In genomic region chr11:69982225-69982624, GRCm38 (mm10) we compare ENCODE assay signal across 8 mouse cellular contexts. TPM values are rescaled to one million over a fixed set of nuclear protein-coding genes. Genes with fewer than 3 reads are reported as not detected.
DNase-seq lines count a peak whose midpoint lies in the region; ATAC-seq lines count a peak whose summit lies in the region.

TSS of gene Elp5 (minus strand) at chr11:69982517.

- peak within 1 kb of the TSS; percentile 99 for H3K27ac ChIP-seq in lung, embryonic 16.5 days (ENCODE audit: low read length)
- H3K27ac ChIP-seq in embryonic facial prominence, embryonic 10.5 days (replicated peaks) = peak within 1 kb of the TSS; percentile 99
- H3K27ac ChIP-seq in heart, embryonic 10.5 days = peak within 1 kb of the TSS; percentile 99
- H3K27ac ChIP-seq in midbrain, embryonic 16.5 days (ENCODE audit: low read length) = peak within 1 kb of the TSS; percentile 98

- DNase-seq in lung, postnatal 36 days = no peak
- DNase-seq in embryonic facial prominence, embryonic 10.5 days (ENCODE audit: low spot score) = no peak
- DNase-seq in heart, embryonic 10.5 days (ENCODE audit: low spot score) = no peak
- DNase-seq in layer of hippocampus, postnatal 36 days = no peak
- no peak for DNase-seq in spleen, adult 12 weeks (ENCODE audit: low spot score)
- DNase-seq in urinary bladder, postnatal 25 days (ENCODE audit: low spot score) = no peak

- H3K27me3 ChIP-seq in lung, embryonic 16.5 days (ENCODE audit: control insufficient read depth, insufficient read depth, low read depth, low read length) = no peaks in the 10 kb centered on the region
- no peaks in the 10 kb centered on the region for H3K27me3 ChIP-seq in embryonic facial prominence, embryonic 10.5 days (replicated peaks; ENCODE audit: low read depth, poor library complexity, severe bottlenecking)
- no peaks in the 10 kb centered on the region for H3K27me3 ChIP-seq in heart, embryonic 10.5 days (ENCODE audit: insufficient read depth, poor library complexity, severe bottlenecking)
- no peaks in the 10 kb centered on the region for H3K27me3 ChIP-seq in midbrain, embryonic 16.5 days (ENCODE audit: control insufficient read depth, insufficient read depth, low read depth, low read length)

- peak within 1 kb of the TSS; percentile 98 for H3K4me3 ChIP-seq in lung, embryonic 16.5 days (ENCODE audit: low read length)
- peak within 1 kb of the TSS; percentile 84 for H3K4me3 ChIP-seq in embryonic facial prominence, embryonic 10.5 days
- peak within 1 kb of the TSS; percentile 97 for H3K4me3 ChIP-seq in heart, embryonic 10.5 days
- H3K4me3 ChIP-seq in midbrain, embryonic 16.5 days (ENCODE audit: low read depth, low read length) = peak within 1 kb of the TSS; percentile 98

- no peak for ATAC-seq in lung, embryonic 16.5 days (ENCODE audit: low read depth)
- no peak for ATAC-seq in midbrain, embryonic 16.5 days

- no peaks in the 10 kb centered on the region for H3K9me3 ChIP-seq in lung, embryonic 16.5 days (ENCODE audit: control insufficient read depth, low read length)
- no peaks in the 10 kb centered on the region for H3K9me3 ChIP-seq in embryonic facial prominence, embryonic 10.5 days
- H3K9me3 ChIP-seq in heart, embryonic 10.5 days = no peaks in the 10 kb centered on the region
- H3K9me3 ChIP-seq in midbrain, embryonic 16.5 days (replicated peaks; ENCODE audit: control insufficient read depth, low read length, poor library complexity, severe bottlenecking) = no peaks in the 10 kb centered on the region

- H3K4me1 ChIP-seq in lung, embryonic 16.5 days (replicated peaks; ENCODE audit: control insufficient read depth, insufficient read depth, low read length) = peaks cover 26% of the 10 kb centered on the region
- peaks cover 32% of the 10 kb centered on the region for H3K4me1 ChIP-seq in embryonic facial prominence, embryonic 10.5 days
- peaks cover 27% of the 10 kb centered on the region for H3K4me1 ChIP-seq in heart, embryonic 10.5 days
- H3K4me1 ChIP-seq in midbrain, embryonic 16.5 days (ENCODE audit: control insufficient read depth, insufficient read depth, low read length) = peaks cover 26% of the 10 kb centered on the region

- H3K4me2 ChIP-seq in lung, embryonic 16.5 days (ENCODE audit: low read depth, low read length) = peak within 1 kb of the TSS; percentile 92
- peak within 1 kb of the TSS; percentile 66 for H3K4me2 ChIP-seq in midbrain, embryonic 16.5 days (ENCODE audit: low read length)

- 37% methylated on average over 8 of the region's 8 CpGs for WGBS in lung, embryonic 16.5 days
- 64% methylated on average over 8 of the region's 8 CpGs for WGBS in embryonic facial prominence, embryonic 10.5 days
- 57% methylated on average over 8 of the region's 8 CpGs for WGBS in heart, embryonic 10.5 days
- 65% methylated on average over 8 of the region's 8 CpGs for WGBS in midbrain, embryonic 16.5 days

- H3K9ac ChIP-seq in lung, embryonic 16.5 days (ENCODE audit: low read length) = peak within 1 kb of the TSS; percentile 100
- H3K9ac ChIP-seq in midbrain, embryonic 16.5 days (ENCODE audit: low read depth, low read length) = peak within 1 kb of the TSS; percentile 99

- H3K36me3 ChIP-seq in lung, embryonic 16.5 days (ENCODE audit: control insufficient read depth, insufficient read depth, low read length) = peaks cover 23% of the 10 kb centered on the region
- peaks cover 62% of the 10 kb centered on the region for H3K36me3 ChIP-seq in embryonic facial prominence, embryonic 10.5 days (replicated peaks)
- peaks cover 57% of the 10 kb centered on the region for H3K36me3 ChIP-seq in heart, embryonic 10.5 days
- H3K36me3 ChIP-seq in midbrain, embryonic 16.5 days (ENCODE audit: control insufficient read depth, insufficient read depth, low read length) = peaks cover 19% of the 10 kb centered on the region

RNA-seq across cellular contexts. Expression of gene Elp5, which starts in this region (rescaled TPM):
- 98.4 and 99.2 TPM in 2 replicates for polyA plus RNA-seq in lung, embryonic 16.5 days (2015; fragmentation: Nextera tagmentation; extraction: Ambion mirVana)
- polyA plus RNA-seq in embryonic facial prominence, embryonic 10.5 days (2016; fragmentation: Nextera tagmentation; extraction: Ambion mirVana) = 157 and 161 TPM in 2 replicates
- 135 and 147 TPM in 2 replicates for polyA plus RNA-seq in heart, embryonic 10.5 days (2016; fragmentation: Nextera tagmentation; extraction: Ambion mirVana)
- total RNA-seq in layer of hippocampus, postnatal 36 days (2021) = 10 to 100 TPM; 77.5 to 78.4 TPM
- polyA plus RNA-seq in midbrain, embryonic 16.5 days (2015; fragmentation: Nextera tagmentation; extraction: Ambion mirVana) = 162 and 173 TPM in 2 replicates
